Mouse (Mus musculus): ENCODE results near the gene Plbd2. TPM values are rescaled to one million over a fixed set of nuclear protein-coding genes. Genes with fewer than 3 reads are reported as not detected.

Plbd2 gene
- polyA plus RNA-seq, 1 experiment: 24.3 TPM

- TF ChIP-seq GATA1 (IDR thresholded peaks at IDR 0.05; ENCODE audit: borderline replicate concordance, low read length) (no peak), FLI1 (IDR thresholded peaks at IDR 0.05; ENCODE audit: low read length) (no peak)
- Histone ChIP-seq H3K4me3 (replicated peaks) (peak overlapping the region; percentile 76), H3K27me3 (replicated peaks) (peaks cover 90% of the 10 kb centered on the region), H3K9me3 (no peaks in the 10 kb centered on the region), H3K4me1 (peaks cover 32% of the 10 kb centered on the region), H3K36me3 (replicated peaks; ENCODE audit: low read length) (no peaks in the 10 kb centered on the region)
Measured at GRCm38 (mm10) chr5:120440733-120441132, 62.7 kb downstream of the Plbd2 start.

DNA sequence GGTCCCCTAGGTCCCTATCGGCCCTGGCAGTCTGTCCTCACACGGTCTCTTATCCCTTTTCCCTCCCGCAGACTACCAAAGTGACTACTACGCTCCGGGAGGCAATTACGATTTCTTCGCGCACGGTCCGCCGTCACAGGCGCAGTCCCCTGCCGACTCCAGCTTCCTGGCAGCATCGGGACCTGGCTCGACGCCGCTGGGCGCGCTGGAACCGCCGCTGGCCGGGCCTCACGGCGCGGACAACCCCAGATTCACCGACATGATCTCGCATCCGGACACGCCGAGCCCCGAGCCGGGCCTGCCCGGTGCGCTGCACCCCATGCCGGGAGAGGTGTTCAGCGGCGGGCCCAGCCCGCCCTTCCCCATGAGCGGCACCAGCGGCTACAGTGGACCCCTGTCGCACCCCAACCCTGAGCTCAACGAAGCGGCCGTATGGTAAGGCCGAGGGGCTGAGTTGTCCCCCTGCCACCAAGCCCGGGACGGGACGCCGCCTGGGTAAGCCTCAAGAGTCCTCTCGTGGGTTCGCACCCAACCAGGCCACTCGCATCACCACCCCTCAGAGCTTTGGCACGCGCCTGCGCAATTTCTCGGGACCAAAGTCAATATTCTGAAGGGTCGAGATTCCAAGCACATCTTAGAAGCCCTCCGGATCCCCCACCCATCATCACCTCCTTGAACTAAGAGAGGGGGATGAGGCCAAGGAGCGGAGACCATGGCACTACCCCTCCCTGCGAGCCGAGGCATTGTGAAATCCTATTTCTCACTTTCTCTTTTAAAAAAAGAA is 63.3 kb downstream of the Plbd2 start:
- peaks cover 37% of the 10 kb centered on the region for H3K4me1 ChIP-seq
- H3K27me3 ChIP-seq (replicated peaks): peaks cover 90% of the 10 kb centered on the region
- TF ChIP-seq FLI1 (IDR thresholded peaks at IDR 0.05; ENCODE audit: low read length): no peak
- no peaks in the 10 kb centered on the region for H3K36me3 ChIP-seq (replicated peaks; ENCODE audit: low read length)
- H3K4me3 ChIP-seq (replicated peaks): peak overlapping the region; percentile 82
- no peaks in the 10 kb centered on the region for H3K9me3 ChIP-seq

GRCm38 (mm10) chr5:120438991-120439710 is 64.3 kb downstream of the Plbd2 start:
- Histone ChIP-seq H3K9me3 (no peaks in the 10 kb centered on the region), H3K4me1 (peaks cover 37% of the 10 kb centered on the region), H3K4me3 (replicated peaks) (no peak overlapping the region), H3K27me3 (replicated peaks) (peaks cover 90% of the 10 kb centered on the region), H3K36me3 (replicated peaks; ENCODE audit: low read length) (no peaks in the 10 kb centered on the region)
- no peak for TF ChIP-seq GATA1 (IDR thresholded peaks at IDR 0.05; ENCODE audit: borderline replicate concordance, low read length)

- no peaks in the 10 kb centered on the region for H3K9me3 ChIP-seq
- no peak for TF ChIP-seq GATA1 (IDR thresholded peaks at IDR 0.05; ENCODE audit: borderline replicate concordance, low read length)
- no peak for TF ChIP-seq FLI1 (IDR thresholded peaks at IDR 0.05; ENCODE audit: low read length)
- peaks cover 37% of the 10 kb centered on the region for H3K4me1 ChIP-seq
- no peaks in the 10 kb centered on the region for H3K36me3 ChIP-seq (replicated peaks; ENCODE audit: low read length)
- H3K4me3 ChIP-seq (replicated peaks): no peak overlapping the region
- peaks cover 90% of the 10 kb centered on the region for H3K27me3 ChIP-seq (replicated peaks)
Measured at GRCm38 (mm10) chr5:120438469-120438868, 65.0 kb downstream of the Plbd2 start.

- no peak for TF ChIP-seq GATA1 (IDR thresholded peaks at IDR 0.05; ENCODE audit: borderline replicate concordance, low read length)
- no peak for TF ChIP-seq FLI1 (IDR thresholded peaks at IDR 0.05; ENCODE audit: low read length)
- Histone ChIP-seq H3K9me3 (no peaks in the 10 kb centered on the region), H3K27me3 (replicated peaks) (peaks cover 90% of the 10 kb centered on the region), H3K36me3 (replicated peaks; ENCODE audit: low read length) (no peaks in the 10 kb centered on the region), H3K4me1 (peaks cover 37% of the 10 kb centered on the region), H3K4me3 (replicated peaks) (no peak overlapping the region)
Measured at GRCm38 (mm10) chr5:120437986-120438385, 65.4 kb downstream of the Plbd2 start.

DNA sequence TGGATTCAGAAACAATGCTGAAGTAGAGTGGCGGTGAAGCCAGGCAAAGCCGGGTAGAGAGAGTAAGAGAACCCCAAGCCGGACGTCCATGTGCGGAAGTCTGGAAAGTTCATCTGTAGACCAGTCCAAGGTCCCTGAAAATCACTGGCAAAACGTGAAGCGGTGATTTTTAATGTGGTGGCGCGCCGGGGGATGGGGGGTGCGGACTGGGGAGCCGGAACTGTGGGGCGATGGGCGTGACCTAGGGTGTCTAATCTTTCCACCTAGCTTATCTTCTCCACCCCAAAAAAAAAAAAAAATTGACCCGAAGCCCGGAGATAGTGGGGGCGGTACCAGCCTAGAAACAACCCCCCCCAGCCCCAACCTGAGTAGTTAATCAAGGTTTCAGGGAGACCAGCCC is 65.9 kb downstream of the Plbd2 start:
- Histone ChIP-seq H3K4me1 (peaks cover 37% of the 10 kb centered on the region), H3K27me3 (replicated peaks) (peaks cover 90% of the 10 kb centered on the region), H3K9me3 (no peaks in the 10 kb centered on the region), H3K4me3 (replicated peaks) (no peak overlapping the region), H3K36me3 (replicated peaks; ENCODE audit: low read length) (no peaks in the 10 kb centered on the region)
- TF ChIP-seq GATA1 (IDR thresholded peaks at IDR 0.05; ENCODE audit: borderline replicate concordance, low read length) (no peak), FLI1 (IDR thresholded peaks at IDR 0.05; ENCODE audit: low read length) (no peak)

DNA sequence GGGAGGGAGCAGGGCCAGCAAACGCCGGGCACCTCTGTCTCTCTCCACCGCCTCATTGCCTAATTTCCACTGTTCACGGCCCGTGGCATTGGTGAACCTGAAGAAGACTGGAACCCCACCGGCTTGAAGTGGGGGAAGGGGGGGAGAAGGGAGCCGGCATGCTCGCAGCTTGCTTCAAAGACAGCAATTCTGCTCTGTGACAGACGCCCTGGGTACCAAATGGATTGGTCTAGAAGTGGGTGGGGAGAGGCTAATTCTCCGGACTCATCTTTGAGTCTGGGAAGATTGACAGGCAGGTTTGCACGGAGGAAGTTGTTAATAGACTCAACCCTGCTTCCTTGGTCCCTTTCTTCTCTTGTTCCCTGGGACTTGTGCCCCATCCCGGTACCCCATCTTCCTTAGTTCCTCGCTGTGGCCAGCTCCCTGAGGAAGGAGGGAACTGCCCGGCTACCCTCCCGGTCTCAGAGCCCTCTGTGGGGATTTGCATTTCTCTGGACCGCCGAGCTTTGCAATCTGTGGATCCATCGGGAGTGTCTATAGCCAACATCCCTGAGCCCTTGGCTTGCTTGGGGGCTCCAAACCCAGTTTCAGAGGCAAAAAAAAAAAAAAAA is 66.4 kb downstream of the Plbd2 start:
- no peak for TF ChIP-seq GATA1 (IDR thresholded peaks at IDR 0.05; ENCODE audit: borderline replicate concordance, low read length)
- no peak for TF ChIP-seq FLI1 (IDR thresholded peaks at IDR 0.05; ENCODE audit: low read length)
- peaks cover 91% of the 10 kb centered on the region for H3K27me3 ChIP-seq (replicated peaks)

DNA sequence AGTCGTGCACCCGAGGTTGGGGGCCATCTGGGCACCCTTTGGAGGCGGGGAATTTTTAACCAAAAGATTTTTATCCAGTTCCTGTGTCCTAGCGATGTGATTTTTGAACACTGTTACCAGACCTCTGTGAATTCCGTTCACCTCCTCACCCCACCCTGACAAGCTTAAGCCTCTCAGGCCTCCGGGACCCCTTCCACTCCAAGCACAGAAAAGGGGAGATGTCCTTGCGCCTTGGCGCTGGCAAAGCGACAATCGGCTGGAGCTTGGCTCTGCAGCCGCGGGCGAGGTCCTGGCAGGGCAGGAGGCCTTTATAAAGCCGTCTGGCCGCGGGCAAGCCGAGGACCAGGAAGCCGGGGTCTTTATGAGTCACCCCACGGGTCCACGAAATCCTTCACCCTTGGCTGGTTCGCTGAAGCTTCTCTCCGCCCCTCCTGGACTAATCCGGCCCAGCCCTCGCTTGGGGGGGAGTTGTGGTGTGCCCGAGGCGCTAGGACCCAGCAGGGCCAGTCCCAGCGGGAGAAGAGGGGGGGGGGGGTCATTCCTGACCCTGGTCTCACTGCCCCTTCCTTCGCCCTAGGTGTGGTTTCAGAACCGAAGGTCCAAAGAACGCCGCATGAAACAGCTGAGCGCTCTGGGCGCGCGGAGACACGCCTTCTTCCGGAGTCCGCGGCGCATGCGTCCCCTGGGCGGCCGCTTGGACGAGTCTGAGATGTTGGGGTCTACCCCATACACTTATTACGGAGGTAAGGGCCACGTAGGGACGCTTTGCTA is 67.5 kb downstream of the Plbd2 start:
- TF ChIP-seq GATA1 (IDR thresholded peaks at IDR 0.05; ENCODE audit: borderline replicate concordance, low read length) (no peak), FLI1 (IDR thresholded peaks at IDR 0.05; ENCODE audit: low read length) (no peak)
- Histone ChIP-seq H3K9me3 (no peaks in the 10 kb centered on the region), H3K4me3 (replicated peaks) (peak overlapping the region; percentile 33), H3K4me1 (peaks cover 40% of the 10 kb centered on the region), H3K27me3 (replicated peaks) (peaks cover 98% of the 10 kb centered on the region), H3K36me3 (replicated peaks; ENCODE audit: low read length) (no peaks in the 10 kb centered on the region)

More for the DNA sequence above, 66.4 kb downstream of the Plbd2 start:
- Histone ChIP-seq H3K9me3 (no peaks in the 10 kb centered on the region), H3K4me1 (peaks cover 37% of the 10 kb centered on the region), H3K36me3 (replicated peaks; ENCODE audit: low read length) (no peaks in the 10 kb centered on the region), H3K4me3 (replicated peaks) (no peak overlapping the region)

GRCm38 (mm10) chr5:120435006-120435681 is 68.3 kb downstream of the Plbd2 start:
- TF ChIP-seq GATA1 (IDR thresholded peaks at IDR 0.05; ENCODE audit: borderline replicate concordance, low read length): no peak
- no peak for TF ChIP-seq FLI1 (IDR thresholded peaks at IDR 0.05; ENCODE audit: low read length)
- Histone ChIP-seq H3K9me3 (no peaks in the 10 kb centered on the region), H3K4me3 (replicated peaks) (peak overlapping the region; percentile 40), H3K4me1 (peaks cover 32% of the 10 kb centered on the region), H3K36me3 (replicated peaks; ENCODE audit: low read length) (no peaks in the 10 kb centered on the region), H3K27me3 (replicated peaks) (peaks cover 97% of the 10 kb centered on the region)
